Mouse (Mus musculus) spleen, postnatal 10 days (tissue): ENCODE data around the gene Gm20715.
"Not testable (repeated sequence)": the region's sequence is repeated elsewhere in the genome, so short reads cannot be mapped to it uniquely, and the experiment has no call there.

ENCODE experiments used
- DNase-seq, 2 experiments: peaks; one replicate each; pipeline ENCODE4 v3.0.0; 2021 to 2022; ENCODE audit warnings: low spot score in 2 of 2

Gene Gm20715

DNA sequence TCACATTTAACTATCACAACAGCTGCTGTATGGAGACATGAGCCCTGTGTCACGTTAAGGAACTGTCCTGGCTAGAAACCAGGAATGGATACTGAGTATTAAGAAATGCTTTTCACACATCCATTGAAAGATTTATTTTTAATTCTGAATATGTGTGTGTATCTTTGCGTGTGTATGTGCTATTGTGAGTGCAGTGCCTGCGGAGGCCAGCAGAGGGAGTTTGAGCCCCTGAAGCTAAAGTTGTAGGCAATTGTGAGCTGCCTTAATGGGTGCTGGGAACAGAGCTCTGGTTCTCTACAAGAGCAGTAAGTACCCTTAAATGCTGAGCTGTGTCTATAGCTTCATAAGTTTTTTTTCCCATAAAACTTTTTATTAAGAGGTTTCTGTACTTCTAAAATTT, 19.3 kb downstream of the Gm20715 start:
- DNase-seq: no peak

DNA sequence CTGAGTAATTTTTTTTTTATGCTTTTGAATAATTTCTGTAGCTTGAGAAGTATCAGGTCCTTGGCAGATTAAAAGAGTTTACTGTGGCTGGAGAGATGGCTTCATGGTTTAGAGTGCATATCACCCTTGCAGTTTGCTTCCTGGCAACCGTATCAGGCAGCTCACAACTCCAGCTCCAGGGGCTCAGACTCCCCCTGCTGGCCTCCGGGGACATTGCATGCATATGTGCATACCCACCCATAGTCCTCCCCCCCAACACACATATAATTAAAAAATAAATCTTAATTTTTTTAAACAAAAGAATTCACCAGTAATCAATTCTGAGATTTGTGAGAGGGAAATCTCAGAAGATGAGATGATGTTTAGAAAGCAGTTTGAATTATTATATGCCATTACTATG, 20.3 kb downstream of the Gm20715 start:
- DNase-seq: peak in 1 of 2 experiments; percentile 40

DNA sequence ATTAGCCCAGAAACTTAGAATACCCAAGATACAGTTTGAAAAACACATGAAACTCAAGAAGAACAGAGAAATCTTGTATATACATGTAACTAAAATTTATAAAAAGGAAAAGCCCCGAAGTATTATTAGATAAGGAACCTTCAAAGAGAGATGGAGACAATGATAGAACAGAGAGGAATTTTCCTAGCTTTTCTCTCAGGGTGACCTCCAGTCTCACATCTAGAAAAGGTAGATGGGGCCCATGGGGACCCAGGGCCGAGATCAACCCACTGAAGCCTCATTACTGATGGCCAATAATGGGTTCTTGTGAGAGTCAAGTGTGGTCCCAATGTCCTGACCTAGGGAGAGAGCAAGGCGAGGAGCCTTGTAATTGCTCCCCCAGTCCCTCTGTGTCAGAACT, 28.3 kb downstream of the Gm20715 start, which contains the start of gene Olfr1344:
Gene Olfr1344 (plus strand): TSS at position 301 of the 400 bp plus-strand sequence.
- DNase-seq: no peak

DNA sequence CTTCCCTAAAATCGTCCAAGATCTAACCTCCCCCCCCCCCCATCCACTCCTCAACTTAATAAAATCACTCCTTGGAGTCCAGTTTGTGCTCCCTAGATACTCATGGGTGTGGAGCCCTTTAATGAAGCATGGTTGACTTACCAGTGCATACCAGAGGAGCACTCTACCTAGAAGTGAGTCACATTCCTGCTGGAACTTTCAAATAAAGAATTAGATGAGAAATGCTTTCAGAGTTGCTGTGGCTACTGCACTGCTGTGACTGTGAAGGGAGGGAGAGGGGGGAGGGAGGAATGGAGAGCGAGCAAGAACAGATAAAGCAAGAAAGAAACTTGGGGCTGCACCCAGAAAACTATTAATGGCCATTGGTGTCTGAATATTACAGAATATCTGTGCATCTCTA, 31.1 kb downstream of the Gm20715 start:
- DNase-seq: no peak

DNA sequence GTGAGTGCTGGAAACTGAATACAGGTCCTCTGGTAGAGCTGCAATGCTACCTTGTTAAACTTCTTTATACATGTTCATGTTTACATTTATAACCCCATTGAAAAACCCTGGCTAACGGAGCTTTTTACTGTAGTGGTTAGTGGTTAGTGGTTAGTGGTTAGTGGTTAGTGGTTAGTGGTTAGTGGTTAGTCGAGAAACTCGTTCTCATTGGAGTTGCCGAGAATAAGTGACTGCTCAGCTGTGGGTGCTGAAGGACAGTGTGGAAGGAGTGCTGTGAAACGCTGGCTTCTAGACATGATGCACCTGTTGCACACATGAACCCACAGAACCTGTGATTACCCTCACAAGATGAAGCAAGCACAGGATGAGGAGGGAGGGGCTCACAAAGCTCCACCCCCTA, 37.7 kb downstream of the Gm20715 start:
- no peak for DNase-seq

DNA sequence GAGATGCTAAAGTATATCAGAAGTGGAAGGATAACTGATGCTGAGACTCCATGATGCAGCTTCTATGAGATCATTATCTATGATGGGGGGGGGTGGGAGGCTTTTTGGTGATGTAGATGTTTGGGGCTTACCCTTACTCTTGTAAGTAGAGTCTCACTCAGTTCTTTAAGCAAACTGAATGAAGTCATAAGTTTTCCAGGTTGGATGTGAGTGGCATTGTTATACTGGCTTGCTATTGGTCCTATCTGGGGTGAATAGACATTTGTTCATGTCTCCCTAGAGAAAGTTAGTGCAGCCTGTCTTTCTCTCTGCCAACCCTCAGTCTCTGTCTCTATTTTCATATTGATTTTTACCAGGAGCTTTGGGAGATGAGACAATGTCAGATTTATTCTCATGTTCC, 45.8 kb downstream of the Gm20715 start, which contains the start of gene Olfr1336:
Gene Olfr1336 (plus strand): TSS at position 301 of the 400 bp plus-strand sequence.
- DNase-seq: no peak

DNA sequence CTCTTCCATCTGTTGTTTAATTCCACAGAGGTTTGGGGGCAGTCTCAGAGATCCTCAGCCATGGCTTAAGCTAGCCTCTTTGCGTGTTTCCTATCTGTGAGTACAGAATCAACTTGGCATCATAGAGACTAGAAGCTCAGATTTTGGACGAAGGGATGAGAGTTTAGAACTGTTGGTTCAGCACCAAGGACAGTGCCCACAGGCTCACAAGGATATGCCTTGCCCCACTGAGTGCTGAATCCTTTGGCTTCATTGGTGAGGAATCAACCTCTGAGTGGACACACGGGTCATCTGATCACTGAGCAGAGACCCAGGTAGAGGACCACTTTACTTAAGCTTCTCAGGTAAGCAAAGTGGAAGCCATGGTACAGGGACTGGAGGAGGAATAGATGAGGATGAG, 46.3 kb downstream of the Gm20715 start:
- DNase-seq: no peak

DNA sequence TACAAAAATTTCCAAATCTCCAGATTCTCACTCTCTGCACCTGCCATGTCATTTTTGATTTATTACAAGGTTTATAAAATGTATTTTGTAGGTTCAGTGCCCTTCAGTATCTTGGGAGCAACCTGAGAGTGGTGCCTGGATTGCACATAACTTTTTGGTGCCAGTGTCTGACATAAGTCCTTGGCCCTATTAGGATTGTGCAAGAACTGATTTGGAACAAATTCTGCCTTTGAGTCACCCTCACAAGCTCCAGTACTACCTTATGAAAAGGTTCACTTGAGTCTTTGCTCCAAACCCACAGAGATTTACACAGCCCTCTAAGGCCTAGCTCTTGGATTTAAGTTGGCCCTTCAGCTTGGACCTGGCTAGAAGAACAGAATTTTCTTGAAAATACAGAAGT, 56.9 kb downstream of the Gm20715 start, which contains the start of gene Olfr1346:
Gene Olfr1346 (plus strand): TSS at position 151 of the 400 bp plus-strand sequence.
- DNase-seq: no peak

DNA sequence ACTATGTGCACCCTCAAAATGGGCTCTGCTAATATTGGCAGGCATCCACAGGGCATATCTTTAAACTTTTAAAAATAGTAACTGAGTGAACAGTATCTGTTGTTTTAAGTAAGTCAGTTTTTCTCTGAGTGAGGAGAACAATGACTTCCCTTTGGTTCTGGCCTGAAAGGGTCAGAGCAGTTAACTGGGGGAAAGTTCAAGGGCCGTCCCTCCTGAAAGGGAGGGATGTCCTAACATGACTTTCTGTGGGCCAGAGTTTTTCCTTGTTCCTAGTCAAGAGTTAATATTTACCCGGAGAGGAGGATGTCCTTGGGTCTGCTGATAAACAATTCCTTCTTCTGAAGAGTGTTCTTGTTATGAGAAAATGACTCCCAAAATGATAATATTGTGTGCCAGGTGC, 67.6 kb downstream of the Gm20715 start:
- not testable (repeated sequence) for DNase-seq

DNA sequence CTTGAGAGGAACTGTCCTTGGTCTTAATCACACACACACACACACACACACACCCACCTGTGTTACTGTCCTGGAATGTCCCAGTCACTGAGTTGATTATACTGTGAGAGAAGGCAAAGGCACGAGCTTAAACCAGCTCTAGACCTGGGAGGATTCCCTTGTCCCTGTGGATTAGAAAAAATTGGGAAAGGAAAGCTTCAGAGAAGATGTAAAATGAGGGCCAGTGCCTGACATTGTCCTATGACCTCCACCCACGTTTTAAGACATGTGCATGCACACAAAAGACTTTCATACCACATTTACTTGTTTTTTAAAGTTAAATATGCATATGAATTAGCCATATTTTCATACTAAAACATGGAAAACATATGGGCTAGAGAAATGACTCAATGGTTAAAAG, 76.8 kb downstream of the Gm20715 start, which contains the start of gene Olfr5:
Gene Olfr5 (minus strand): TSS at position 101 of the 400 bp plus-strand sequence.
- no peak for DNase-seq
